In genomic region chr17:24375886-24376285, GRCm38 (mm10) we compare ENCODE assay signal across 19 mouse cellular contexts. TPM values are rescaled to one million over a fixed set of nuclear protein-coding genes. Genes with fewer than 3 reads are reported as not detected.
"Had no signal": no experiment of that assay in that cellular context is flagged by ENCODE, and none has a peak within 500 bp of the region (broad histone marks: within the 10 kb centered on the region; RNA-seq: fewer than 3 reads in every experiment).

No protein-coding gene starts in this region.

- ATAC-seq: intestine, postnatal 0 days; midbrain, embryonic 15.5 days had no signal

- H3K27me3 ChIP-seq: lung, embryonic 15.5 days; midbrain, embryonic 12.5 days; midbrain, embryonic 15.5 days; neural tube, embryonic 12.5 days; neural tube, embryonic 15.5 days had no signal

- H3K9me3 ChIP-seq: lung, embryonic 15.5 days; midbrain, embryonic 12.5 days; midbrain, embryonic 15.5 days; neural tube, embryonic 12.5 days; neural tube, embryonic 15.5 days had no signal

- H3K27ac ChIP-seq: kidney, postnatal 0 days; left cerebral cortex, adult 2 months; midbrain, embryonic 12.5 days; midbrain, embryonic 15.5 days; neural tube, embryonic 12.5 days; neural tube, embryonic 15.5 days had no signal

- H3K4me3 ChIP-seq: left cerebral cortex, adult 2 months; lung, embryonic 15.5 days; midbrain, embryonic 12.5 days; midbrain, embryonic 15.5 days; neural tube, embryonic 12.5 days; neural tube, embryonic 15.5 days had no signal

- H3K9ac ChIP-seq: lung, embryonic 15.5 days; midbrain, embryonic 12.5 days; midbrain, embryonic 15.5 days; neural tube, embryonic 12.5 days; neural tube, embryonic 15.5 days had no signal

- H3K4me2 ChIP-seq: lung, embryonic 15.5 days; midbrain, embryonic 12.5 days; midbrain, embryonic 15.5 days; neural tube, embryonic 12.5 days; neural tube, embryonic 15.5 days had no signal

- DNase-seq: layer of hippocampus, postnatal 36 days; lung, adult 18-20 months; right cerebral cortex, adult 18-20 months; right cerebral cortex, postnatal 25 days; spleen, adult 18-20 months; thymus, adult 18-20 months; thymus, postnatal 36 days had no signal

- H3K4me1 ChIP-seq: midbrain, embryonic 12.5 days; midbrain, embryonic 15.5 days; neural tube, embryonic 12.5 days; neural tube, embryonic 15.5 days had no signal

RNA-seq across cellular contexts. Expression of gene Abca17, which starts 25.0 kb away (rescaled TPM):
- polyA plus RNA-seq: intestine, embryonic 14.5 days; intestine, postnatal 0 days; kidney, embryonic 14.5 days; kidney, postnatal 0 days; limb, embryonic 11.5 days; midbrain, embryonic 12.5 days; stomach, embryonic 16.5 days had no signal
